Mouse (Mus musculus): ENCODE measurements around the gene Cdk2.
"Not testable (repeated sequence)": the region's sequence is repeated elsewhere in the genome, so short reads cannot be mapped to it uniquely, and the experiment has no call there.

Gene Cdk2

DNA sequence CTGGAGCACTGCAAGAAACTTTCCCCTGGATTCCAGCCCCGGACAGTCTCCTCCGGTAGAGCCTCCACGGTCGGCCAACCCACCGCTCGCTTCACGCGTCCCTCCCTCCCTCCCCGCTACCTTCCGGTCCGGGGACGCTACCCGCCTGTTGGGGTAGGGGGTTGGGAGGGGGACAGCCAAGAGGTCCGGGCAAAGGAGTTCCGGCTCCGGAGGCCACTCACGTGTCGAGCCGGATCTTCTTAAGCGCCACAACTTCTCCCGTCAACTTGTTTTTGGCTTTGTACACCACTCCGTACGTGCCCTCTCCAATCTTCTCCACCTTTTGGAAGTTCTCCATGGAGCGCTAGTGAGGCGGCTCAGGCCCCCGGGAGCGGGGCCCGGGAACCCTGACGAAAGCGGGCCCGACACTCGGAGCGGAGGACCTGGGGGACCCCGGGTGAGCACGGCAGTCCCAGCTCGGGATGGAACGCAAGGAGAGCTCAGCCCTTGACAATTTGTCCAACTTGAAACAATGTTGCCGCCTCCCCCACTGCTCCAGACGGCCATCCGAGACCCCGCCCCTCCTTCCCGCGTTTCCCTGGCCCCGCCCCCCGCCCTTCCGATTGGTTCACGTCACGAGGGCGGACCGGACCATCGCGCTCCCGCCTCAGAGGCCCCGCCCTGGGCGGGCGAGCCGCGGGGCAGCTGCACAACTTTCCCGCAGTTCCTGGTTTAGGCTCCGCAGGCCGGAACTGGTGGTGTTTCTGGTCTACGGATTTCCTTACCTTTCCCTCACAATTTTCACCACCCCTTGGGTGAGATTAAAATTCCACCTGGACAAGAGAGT, at the start of gene Cdk2:
Gene Cdk2 (minus strand): TSS at position 541 of the 826 bp plus-strand sequence.
- peak; percentile 89 for DNase-seq (ENCODE audit: low read depth, low spot score)

DNA sequence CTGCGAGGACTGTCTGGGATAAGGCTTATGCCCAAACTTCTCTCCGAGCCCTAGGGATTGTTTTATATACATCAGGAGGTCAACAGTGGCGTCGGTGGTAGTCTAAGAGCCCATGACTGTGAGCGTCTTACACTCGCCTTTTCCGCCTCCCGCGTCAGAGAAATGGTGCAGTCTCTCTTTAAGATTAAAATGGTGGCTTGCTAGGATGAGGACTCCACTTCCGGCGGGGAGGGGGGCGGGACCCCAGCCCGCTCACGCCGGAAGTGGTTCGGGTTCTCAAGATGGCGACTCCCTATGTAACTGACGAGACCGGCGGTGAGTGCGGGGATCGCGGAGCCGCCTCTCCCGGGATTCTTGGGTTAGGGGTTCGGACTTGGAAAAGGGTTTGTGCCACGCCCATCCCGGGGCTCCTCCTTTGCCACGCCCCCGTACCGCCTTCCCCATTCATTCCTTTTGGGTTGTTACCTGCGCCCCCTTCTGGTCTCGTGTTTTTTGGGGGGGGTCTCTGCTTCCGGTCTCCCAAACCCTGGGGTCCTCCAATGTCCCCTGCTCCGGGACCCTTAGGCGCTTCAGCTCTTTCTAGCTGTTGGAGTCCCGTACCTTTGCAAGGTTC, 43.5 kb upstream of the Cdk2 start:
- peak; percentile 96 for DNase-seq (ENCODE audit: low read depth, low spot score)

GRCm38 (mm10) chr10:128747646-128748251, 42.9 kb upstream of the Cdk2 start, which contains the start of gene Pym1:
TSS of gene Pym1 (plus strand) at chr10:128747889.
- peak; percentile 83 for DNase-seq (ENCODE audit: low read depth, low spot score)

DNA sequence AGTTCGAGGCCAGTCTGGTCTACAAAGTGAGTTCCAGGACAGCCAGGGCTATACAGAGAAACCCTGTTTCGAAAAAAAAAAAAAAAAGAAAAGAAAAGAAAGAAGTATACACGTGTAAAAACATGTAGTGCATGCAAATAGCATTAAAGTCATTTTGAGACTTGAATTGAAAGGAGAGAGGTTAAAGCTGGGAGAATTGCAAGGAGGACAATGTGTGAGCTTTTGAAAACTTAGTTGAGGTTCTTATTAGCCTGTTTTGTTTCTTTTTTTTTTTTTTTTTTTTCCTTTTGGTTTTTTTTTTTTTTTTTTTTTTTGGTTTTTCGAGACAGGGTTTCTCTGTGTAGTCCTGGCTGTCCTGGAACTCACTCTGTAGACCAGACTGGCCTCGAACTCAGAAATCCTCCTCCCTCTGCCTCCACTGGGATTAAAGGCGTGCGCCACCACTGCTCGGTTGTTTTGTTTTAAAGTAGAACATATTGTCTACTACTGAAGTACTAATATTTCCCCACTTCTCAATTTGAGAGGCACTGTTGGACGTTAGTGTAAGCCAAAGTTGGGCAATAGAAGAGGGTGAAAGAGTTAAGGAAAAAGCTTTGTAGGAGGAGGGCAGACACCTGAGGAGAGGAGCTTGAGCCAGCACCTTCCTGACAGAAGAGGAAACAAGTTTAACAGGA, 42.3 kb upstream of the Cdk2 start:
- DNase-seq (ENCODE audit: low read depth, low spot score), result peak; percentile 55

DNA sequence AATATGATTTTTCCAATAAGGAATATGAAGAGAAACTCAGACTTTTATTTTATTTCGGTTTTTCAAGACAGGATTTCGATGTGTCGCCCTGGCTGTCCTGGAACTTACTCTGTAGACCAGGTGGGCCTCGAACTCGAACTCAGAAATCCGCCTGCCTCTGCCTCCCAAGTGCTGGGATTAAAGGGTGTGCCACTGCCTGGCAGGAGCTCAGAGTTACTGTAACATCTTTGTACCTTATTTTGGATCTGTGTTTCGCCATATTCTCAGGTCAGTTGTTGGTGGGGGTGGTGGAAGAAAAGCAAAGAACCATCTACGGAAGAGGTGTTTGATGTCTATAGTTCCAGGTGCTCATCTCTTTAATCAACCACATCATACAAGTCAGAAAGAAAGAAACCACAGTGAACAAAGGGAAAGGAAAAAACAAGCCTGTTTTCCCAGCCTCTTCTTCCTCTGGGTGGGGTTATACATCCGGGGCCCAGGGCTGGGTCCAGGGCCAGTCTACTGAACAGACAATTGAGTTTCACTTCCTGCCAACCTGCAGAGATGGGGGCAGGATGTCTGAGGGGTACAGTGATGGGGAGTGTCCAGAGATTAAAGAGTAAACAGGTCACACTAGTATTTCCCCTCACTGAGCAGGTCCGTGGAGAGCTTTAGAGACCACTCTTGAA, 41.2 kb upstream of the Cdk2 start:
- peak; percentile 92 for DNase-seq (ENCODE audit: low read depth, low spot score)

DNA sequence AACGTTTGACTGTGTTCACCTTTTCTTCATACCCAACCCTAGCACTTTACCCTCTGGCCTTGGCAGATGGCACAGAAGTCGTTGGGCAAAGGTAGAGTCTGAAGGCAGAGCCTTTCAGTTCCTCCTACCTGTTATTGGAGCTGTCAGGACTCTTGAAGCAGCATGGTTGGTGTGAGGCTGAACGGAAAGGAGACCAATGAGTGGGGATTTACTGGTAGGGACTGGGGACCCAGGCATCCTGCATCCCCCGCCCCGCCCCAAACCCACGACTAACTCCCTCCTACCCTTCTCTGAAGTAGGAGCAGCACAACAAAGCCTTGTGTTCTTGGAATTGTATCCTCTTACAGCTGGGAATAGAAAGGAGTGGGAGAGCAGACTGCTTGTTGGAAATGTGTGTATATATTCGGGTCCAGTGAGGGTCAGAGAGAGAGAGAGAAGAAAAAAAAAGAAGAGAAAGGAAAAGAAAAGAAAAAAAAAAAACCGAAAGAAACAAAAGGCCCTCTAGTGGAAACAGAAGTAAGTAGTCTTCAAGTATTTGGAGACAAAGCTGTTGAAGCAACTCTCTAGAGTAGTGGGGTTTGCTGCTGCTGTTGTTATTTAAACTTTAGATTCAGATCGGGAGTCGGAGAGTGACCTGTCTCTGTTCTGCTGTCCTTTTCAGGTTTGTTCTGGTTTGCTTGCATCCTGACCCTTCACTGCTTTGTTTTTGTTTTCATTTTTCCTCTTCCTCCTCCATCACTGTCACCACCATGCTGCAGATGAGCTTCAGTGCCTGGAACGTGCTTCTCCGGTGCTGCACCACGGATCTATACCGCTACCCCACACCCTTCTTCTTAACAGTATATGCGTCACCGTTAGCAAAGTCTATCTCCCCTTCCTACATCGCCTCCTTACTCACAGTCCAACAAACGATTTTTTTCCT, 40.1 kb upstream of the Cdk2 start, which contains the start of gene Dgka:
Gene Dgka (minus strand): TSS at position 176 of the 922 bp plus-strand sequence.
- DNase-seq (ENCODE audit: low read depth, low spot score), result peak; percentile 88

GRCm38 (mm10) chr10:128744211-128744610, 39.4 kb upstream of the Cdk2 start:
- no peak for DNase-seq (ENCODE audit: low read depth, low spot score)

DNA sequence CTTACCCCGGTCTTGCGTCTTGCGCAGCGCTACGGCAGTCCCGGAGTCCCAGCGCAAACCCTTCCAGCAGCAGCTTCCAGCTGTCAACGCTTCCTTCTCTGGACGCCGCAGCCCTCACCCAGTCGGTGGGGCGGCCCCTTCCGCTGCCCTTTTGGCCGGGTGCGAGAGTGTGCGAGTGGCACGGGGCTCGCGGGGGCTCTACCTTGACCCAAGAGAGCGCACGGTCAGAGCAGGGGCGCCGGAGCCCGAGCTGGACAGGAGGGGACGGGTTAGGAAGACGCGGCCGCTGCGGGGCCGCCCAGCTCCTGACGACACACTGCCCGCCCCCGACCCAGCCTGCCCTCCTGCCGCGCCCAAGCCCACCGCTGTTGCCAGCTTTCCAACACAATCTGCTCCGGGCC, 39.0 kb upstream of the Cdk2 start:
- peak; percentile 61 for DNase-seq (ENCODE audit: low read depth, low spot score)

DNA sequence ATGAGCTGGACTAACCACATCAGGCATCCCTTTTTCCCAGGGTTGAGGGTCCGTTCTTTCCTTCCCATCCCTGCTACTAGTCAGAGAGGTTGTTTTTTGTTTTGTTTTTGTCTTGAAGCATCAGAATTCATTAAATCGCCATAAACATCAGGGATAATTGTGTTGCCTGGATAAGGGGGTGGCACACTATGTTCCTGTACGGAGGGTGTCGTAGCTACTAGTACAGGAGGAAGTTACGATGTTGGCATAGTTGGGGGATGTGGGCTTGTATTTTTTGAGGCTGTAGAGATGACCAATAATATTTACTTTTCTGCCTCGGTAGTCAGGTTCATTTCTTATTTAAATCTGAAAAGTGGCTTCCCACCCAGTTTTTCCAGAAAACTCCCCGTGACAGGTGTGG, 38.4 kb upstream of the Cdk2 start:
- DNase-seq (ENCODE audit: low read depth, low spot score), result no peak

DNA sequence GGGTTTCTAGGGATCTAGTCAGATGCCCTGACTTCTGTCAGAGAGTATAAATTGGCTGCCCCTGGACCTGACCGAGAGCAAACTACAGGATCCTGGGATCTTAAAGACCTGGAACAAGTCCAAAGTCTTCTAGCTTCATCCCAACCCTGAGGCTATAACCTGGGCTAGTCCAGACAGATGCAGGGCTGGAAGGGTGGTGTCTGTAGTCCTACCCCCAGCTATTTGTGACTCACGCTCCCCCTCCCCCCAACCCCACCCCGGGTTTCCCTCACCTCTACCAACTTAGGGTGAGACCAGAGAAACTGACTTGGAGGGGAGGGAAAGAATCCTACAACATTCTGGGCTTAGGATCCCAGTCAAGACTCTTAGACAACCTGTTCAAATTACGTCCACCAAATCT, 37.8 kb upstream of the Cdk2 start:
- peak; percentile 43 for DNase-seq (ENCODE audit: low read depth, low spot score)

DNA sequence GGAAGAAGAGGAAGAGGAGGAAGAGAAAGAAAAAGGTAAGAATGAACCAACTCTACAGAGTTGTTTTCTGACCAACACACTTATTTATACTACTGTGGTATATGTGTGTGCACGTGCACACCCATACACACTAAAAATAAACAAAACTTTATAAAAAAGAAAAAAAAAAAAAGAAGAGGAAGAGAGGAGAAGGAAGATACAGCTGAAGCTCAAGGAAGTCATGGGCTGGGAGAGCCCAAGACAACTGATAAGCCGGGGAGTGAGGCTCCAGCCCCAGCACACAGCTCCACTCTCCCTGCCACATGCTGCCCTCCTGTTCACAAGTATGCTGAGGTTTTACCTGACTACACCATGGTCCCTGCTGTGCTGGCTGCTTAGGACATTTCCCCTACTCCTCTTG, 35.5 kb upstream of the Cdk2 start:
- no peak for DNase-seq (ENCODE audit: low read depth, low spot score)

DNA sequence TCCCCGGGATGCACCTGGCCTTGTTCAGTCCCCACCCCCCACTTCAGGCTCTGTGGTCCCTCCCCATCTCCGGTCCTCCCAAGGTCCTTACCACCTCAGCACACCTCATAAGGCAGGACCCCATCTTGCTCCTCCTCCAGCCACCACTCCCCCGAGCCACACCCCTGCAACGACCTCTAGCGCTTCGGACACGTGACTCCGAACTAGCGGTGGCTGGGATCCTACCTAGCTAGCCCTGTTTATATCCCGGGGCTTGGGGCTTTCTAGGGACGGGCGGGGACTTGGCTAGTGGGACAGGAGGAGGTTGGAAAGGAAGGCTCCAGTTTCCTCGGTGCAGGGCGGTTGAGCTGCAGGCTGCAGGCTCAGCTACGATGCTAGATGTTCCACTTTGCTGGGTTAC, 32.6 kb upstream of the Cdk2 start:
- DNase-seq (ENCODE audit: low read depth, low spot score), result no peak

DNA sequence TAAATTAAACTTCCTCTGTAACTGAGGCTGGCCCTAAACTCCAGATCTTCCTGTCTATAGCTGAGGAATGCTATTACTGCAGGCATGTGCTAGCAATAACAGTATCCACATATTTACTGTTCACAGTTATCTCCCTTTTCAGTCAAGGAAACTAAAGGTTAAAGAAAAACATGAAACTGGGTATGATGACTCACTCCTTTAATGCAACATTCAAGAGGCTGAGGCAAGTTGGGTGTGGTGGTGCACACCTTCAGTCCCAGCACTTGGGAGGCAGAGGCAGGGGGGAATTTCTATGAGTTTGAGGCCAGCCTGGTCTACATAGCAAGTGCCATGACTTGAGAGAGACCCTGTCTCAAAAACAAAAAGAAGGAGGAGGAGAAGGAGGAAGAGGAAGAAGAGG, 27.2 kb upstream of the Cdk2 start:
- DNase-seq (ENCODE audit: low read depth, low spot score), result no peak

DNA sequence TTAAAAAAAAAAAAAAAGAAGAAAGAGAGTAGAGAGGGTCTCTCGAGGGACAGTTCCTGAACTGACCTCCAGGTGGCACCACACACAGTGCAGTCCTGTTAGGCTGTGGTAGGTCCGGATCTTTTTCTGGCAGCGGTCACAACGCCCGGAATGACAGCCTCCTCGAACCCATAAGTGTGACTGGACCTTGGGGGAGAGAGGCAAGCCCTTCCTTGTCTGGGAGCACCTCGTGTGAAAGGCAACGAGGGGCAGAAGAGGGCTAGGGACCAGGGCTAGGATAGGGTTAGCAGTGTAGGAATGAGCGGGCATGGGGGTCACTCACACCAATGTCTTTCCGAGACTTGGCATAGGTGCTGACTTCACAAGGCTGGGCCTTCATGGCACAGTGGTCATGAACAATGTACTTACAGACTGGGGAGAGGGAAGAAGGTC, 26.2 kb upstream of the Cdk2 start:
- peak; percentile 64 for DNase-seq (ENCODE audit: low read depth, low spot score)

- no peak for DNase-seq (ENCODE audit: low read depth, low spot score)
These were observed 23.2 kb upstream of the Cdk2 start for GRCm38 (mm10) chr10:128728059-128728458.

GRCm38 (mm10) chr10:128725466-128725865, 20.6 kb upstream of the Cdk2 start:
- not testable (repeated sequence) for DNase-seq (ENCODE audit: low read depth, low spot score)

GRCm38 (mm10) chr10:128715559-128716537, 11.0 kb upstream of the Cdk2 start:
- peak; percentile 89 for DNase-seq (ENCODE audit: low read depth, low spot score)

GRCm38 (mm10) chr10:128711318-128711717, 6.5 kb upstream of the Cdk2 start:
- not testable (repeated sequence) for DNase-seq (ENCODE audit: low read depth, low spot score)

GRCm38 (mm10) chr10:128705317-128705693, 474 bp upstream of the Cdk2 start:
- DNase-seq (ENCODE audit: low read depth, low spot score), result no peak

All from CD4-positive helper T cell, adult 2 months (primary cell).